Mouse (Mus musculus): ENCODE measurements at regions not wholly inside any gene's neighbourhood (a gene's known extent, or its start where the extent isn't known, plus 50 kb on each side); places are given as distances from the start of the nearest gene placed in this dataset.

- TF ChIP-seq CTCF (IDR thresholded peaks at IDR 0.05; ENCODE audit: control insufficient read depth, insufficient read depth, low read length): no peak
- no peak for TF ChIP-seq POLR2A (IDR thresholded peaks at IDR 0.05; ENCODE audit: borderline replicate concordance, control insufficient read depth, low read depth, low read length)
Measured at GRCm38 (mm10) chr3:143475461-143475860, 593.7 kb upstream of the Pkn2 start.
